Mouse (Mus musculus): ENCODE measurements around the gene Pfdn6. TPM values are rescaled to one million over a fixed set of nuclear protein-coding genes. Genes with fewer than 3 reads are reported as not detected.

Pfdn6 gene
- 10 to 100 TPM; 95.7 to 97.8 TPM for total RNA-seq (2021)

GRCm38 (mm10) chr17:33940206-33940805 is at the start of gene Pfdn6, which contains the start of gene Wdr46:
Gene Pfdn6, minus strand, starts transcription at chr17:33940343.
Gene Wdr46, plus strand, starts transcription at chr17:33940660.
- peak; percentile 67 to 83 for DNase-seq (ENCODE audit: extremely low spot score in 1 of 2, low spot score in 1 of 2)

- DNase-seq (ENCODE audit: extremely low spot score in 1 of 2, low spot score in 1 of 2), result peak in 1 of 2 experiments; percentile 74
These were observed 42.0 kb upstream of the Pfdn6 start for GRCm38 (mm10) chr17:33982136-33982535.

DNA sequence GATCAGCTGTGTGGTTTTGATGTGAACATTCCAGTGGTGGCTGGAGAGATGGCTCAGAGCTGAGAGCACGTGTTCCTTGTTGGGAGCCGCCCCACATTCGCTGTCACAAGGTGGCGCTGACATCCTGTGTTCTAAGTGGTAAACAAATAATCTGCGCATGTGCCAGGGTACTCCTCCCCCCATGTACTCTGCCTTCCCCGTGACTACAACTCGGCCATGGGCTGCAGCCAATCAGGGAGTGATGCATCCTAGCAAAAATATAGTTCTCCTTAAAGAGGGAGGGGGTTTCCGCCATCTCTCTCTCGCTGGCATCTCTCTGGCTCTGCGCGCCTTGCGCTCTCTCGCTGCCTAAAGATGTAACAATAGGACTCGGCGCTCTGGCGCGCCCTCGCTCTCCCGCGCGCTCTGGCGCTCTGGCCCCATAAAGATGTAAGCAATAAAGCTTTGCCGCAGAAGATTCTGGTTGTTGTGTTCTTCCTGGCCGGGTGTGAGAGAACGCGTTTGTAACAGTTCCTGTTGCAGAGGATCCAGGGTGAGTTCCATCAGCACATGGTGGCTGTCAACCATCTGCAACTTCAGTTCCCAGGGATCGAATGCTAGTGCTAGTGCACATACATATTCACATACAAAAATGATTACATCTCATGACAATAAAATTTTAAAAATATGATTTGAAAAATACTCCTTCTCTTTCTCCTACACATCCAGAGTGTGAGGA is 41.2 kb upstream of the Pfdn6 start:
- peak; percentile 36 to 74 for DNase-seq (ENCODE audit: extremely low spot score in 1 of 2, low spot score in 1 of 2)

GRCm38 (mm10) chr17:33980181-33981035 is 40.3 kb upstream of the Pfdn6 start:
- DNase-seq (ENCODE audit: extremely low spot score in 1 of 2, low spot score in 1 of 2), result no peak

DNA sequence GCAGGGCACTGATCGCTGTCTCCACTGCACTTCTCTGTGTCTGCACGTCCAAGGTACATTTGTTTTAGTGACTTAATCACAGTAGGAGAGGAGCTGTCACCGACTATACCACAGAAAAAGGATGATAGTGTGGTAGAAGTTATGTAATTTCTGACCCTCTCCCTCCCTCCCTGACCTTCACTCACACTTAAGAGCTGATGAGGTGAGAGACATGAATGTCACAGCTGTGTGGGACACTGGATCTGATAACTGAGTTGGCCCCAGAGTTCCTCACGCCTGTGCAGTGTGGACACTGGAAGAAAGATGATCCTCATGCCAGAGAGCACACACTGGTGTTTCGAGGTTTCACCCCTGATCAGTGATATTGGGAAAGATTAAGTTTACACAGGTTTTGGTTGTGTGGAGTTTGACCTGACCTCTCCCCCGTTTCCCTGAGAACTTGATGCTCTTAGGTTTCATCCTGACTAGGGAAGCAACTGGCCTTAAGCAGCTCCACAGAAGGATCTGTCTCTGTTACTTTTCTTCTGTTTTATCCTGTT is 39.4 kb upstream of the Pfdn6 start:
- DNase-seq (ENCODE audit: extremely low spot score in 1 of 2, low spot score in 1 of 2), result no peak

DNA sequence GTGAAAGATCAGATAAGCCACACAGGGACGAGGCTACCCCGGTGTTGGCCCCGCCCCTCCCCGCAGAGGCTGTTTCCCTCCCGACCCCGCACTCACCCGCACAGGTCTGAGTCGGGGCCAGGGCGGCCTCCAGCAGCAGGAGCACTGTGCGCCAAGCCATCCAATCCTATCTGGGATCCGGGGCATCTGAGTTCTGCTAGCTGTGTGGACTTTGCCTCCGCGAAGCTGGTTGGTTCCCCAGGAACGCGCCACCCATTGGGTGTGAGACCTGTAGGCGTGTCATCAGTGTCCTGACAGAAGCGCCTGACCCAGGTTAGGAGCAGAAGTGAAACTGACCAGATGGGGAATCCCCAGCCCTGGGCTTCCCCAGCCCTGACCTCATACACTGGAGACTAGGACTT is 38.5 kb upstream of the Pfdn6 start:
- DNase-seq (ENCODE audit: extremely low spot score in 1 of 2, low spot score in 1 of 2), result no peak

GRCm38 (mm10) chr17:33977861-33978557 is 37.9 kb upstream of the Pfdn6 start:
- DNase-seq (ENCODE audit: extremely low spot score in 1 of 2, low spot score in 1 of 2), result no peak

DNA sequence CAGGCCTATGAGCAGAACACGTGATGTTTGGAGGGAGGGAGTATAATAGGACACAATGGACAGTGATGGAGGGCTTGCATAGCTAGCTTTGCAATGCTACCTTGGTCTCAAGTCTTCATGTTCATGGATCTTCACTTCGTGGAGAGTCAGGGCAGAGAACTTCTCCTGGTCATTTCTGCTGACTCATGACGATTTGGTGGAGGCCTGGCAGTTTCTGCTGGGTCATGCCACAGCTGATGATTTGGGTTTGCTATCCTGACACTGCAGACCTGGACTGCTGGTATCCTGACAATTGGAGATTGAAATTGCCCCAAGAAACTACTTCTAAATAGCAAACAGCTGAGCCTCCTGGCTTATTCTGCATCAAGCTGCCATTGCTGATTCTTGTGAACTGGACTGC is 33.4 kb upstream of the Pfdn6 start:
- DNase-seq (ENCODE audit: extremely low spot score in 1 of 2, low spot score in 1 of 2), result no peak

GRCm38 (mm10) chr17:33972691-33973090 is 32.5 kb upstream of the Pfdn6 start:
- no peak for DNase-seq (ENCODE audit: extremely low spot score in 1 of 2, low spot score in 1 of 2)

DNA sequence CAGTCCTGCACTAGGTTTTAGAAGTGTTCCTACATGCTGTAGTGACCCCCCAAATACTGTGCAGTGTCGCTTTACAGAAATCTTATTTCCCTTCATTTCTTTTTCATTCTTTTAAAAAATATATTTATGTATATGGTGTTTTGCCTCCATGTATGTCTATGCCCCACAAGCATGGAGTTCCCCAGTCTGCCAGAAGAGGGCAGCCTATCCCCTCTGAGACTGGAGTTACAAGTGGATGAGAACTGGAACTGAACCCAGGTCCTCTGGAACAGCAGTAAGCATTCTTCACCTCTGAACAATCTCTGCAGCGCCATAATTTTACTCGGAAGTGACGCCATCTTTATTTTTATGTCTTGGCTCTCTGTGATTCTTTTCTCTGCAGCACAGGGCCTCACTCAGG is 29.3 kb upstream of the Pfdn6 start:
- no peak for DNase-seq (ENCODE audit: extremely low spot score in 1 of 2, low spot score in 1 of 2)

- no peak for DNase-seq (ENCODE audit: extremely low spot score in 1 of 2, low spot score in 1 of 2)
These were observed 28.8 kb upstream of the Pfdn6 start for GRCm38 (mm10) chr17:33968927-33969326.

DNA sequence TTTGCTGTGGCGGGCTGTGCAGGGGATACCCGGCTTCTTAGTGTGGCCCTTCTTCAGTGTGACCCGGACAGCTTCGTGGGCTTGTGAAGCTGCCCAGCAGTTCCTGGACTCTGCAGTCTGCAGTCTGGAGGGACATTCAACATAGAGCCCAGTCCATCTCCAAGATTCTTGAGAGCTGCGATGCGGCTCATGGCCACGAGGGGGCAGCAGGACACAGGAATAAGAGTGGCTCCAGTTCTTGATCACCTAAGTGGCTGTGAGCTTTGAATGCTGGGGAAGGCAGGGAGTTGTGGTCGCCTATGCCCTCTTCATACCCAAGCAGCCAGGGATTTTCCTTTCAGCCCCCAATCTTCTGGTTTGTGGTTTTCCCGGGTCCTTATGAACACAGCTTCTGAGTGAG is 28.3 kb upstream of the Pfdn6 start:
- DNase-seq (ENCODE audit: extremely low spot score in 1 of 2, low spot score in 1 of 2), result peak in 1 of 2 experiments; percentile 83

DNA sequence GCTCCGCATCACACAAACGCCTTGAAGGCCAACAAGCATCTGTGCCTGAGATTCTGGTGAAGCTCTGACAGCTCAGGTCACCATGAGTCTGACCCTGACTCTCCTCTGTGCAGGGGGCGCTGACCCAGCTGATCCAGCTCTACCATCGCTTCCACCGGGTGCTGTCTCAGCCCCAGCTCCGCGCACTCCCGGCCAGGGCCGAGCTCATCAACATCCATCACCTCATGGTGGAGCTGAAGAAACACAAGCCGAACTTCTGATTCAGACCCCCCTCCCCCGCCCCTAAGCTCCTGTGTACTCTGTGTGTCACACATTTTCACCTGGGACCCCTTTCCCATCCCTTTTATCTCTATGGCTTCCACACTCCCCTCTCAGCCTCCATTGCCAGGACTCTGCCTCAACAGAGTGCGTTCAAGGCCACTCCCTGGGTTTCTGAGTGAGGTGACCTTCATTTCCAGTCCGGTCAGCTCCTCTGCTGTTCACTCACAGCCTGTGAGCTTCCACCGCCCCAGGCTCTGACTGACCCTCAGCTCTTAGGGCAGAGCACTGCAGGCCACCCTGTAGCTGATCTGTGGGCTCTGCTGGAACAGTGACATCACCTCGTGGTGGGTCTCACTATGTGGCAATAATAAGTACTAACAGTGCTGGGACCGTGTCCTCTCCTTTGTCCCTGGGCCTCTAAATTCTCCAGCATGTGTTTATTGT is 25.9 kb upstream of the Pfdn6 start:
- no peak for DNase-seq (ENCODE audit: extremely low spot score in 1 of 2, low spot score in 1 of 2)

DNA sequence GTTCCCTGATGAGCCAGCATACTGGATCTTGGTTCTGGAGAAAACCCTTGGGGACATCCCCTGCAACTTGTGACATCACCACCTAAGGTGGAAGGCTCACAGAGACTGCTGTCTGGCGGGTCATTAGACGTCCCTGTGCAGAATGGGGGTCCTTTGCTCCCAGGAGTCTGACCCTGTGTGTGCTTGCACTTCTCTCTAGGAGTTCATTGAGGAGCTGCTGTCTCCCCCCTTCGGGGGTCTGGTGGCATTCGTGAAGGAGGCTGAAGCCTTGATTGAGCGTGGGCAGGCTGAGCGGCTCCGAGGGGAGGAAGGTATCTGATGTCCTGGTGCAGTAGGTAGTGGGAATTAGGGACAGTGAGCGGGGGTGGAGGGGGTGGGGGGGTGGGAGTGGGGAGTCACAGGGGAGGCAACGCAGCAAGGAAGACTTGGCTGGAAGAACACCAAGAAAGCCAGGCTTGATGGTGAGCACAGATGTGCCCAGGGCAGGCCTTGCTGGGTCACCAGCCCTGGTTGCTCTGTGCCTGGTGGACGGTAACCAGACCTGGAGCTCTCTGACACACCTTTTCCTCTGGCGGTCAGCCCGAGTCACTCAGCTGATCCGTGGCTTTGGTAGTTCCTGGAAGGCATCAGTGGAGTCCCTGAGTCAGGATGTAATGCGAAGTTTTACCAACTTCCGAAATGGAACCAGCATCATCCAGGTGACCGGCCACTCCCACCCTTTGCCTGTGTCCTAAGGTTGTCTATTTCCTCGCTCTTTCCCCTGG is 25.1 kb upstream of the Pfdn6 start:
- no peak for DNase-seq (ENCODE audit: extremely low spot score in 1 of 2, low spot score in 1 of 2)

GRCm38 (mm10) chr17:33962876-33963275 is 22.7 kb upstream of the Pfdn6 start:
- no peak for DNase-seq (ENCODE audit: extremely low spot score in 1 of 2, low spot score in 1 of 2)

GRCm38 (mm10) chr17:33959948-33960347 is 19.8 kb upstream of the Pfdn6 start:
- DNase-seq (ENCODE audit: extremely low spot score in 1 of 2, low spot score in 1 of 2), result no peak

DNA sequence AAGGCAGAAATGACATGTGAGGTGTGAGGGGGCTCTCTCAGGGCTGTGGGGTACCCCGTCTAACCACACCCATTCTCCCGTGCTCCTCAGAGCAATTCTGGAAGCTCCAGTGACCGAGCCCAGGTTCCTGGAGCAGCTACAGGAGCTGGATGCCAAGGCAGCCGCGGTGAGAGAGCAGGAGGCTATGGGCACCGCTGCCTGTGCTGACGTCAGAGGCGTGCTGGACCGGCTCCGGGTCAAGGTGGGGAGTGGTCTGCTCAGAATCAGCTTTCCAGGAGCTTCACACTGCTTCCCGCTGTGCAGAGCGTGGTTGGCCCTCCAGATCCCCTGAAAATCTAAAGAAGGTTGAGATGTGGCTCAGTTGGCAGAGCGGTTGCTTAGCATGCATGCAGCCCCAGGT is 19.0 kb upstream of the Pfdn6 start:
- no peak for DNase-seq (ENCODE audit: extremely low spot score in 1 of 2, low spot score in 1 of 2)

GRCm38 (mm10) chr17:33958451-33958850 is 18.3 kb upstream of the Pfdn6 start:
- DNase-seq (ENCODE audit: extremely low spot score in 1 of 2, low spot score in 1 of 2), result no peak

GRCm38 (mm10) chr17:33957493-33957892 is 17.4 kb upstream of the Pfdn6 start:
- DNase-seq (ENCODE audit: extremely low spot score in 1 of 2, low spot score in 1 of 2), result no peak
